Mouse (Mus musculus): ENCODE results near the gene Sos1.
A peak's percentile ranks its signal among the peaks of the same experiment; 100 is the strongest.
"Not testable (repeated sequence)": the region's sequence is repeated elsewhere in the genome, so short reads cannot be mapped to it uniquely, and the experiment has no call there.

The Sos1 gene

GRCm38 (mm10) chr17:80411182-80411581 lies 69.1 kb downstream of the Sos1 start:
- DNase-seq = no peak

GRCm38 (mm10) chr17:80398243-80398642 lies 82.0 kb downstream of the Sos1 start:
- no peak for DNase-seq

GRCm38 (mm10) chr17:80391423-80392403 lies 88.5 kb downstream of the Sos1 start:
- DNase-seq = peak; percentile 12

GRCm38 (mm10) chr17:80390024-80390423 lies 90.2 kb downstream of the Sos1 start:
- DNase-seq = no peak

- DNase-seq = no peak
These were observed 94.6 kb downstream of the Sos1 start for GRCm38 (mm10) chr17:80385671-80386070.

GRCm38 (mm10) chr17:80378386-80378785 lies 101.9 kb downstream of the Sos1 start:
- not testable (repeated sequence) for DNase-seq

- no peak for DNase-seq
These were observed 106.5 kb downstream of the Sos1 start for GRCm38 (mm10) chr17:80373726-80374096.

- DNase-seq = peak; percentile 93
These were observed 107.1 kb downstream of the Sos1 start, which contains the start of gene Gm10190 for GRCm38 (mm10) chr17:80372989-80373725. Gene Gm10190, minus strand, starts transcription at chr17:80373541.

- no peak for DNase-seq
These were observed 111.6 kb downstream of the Sos1 start for GRCm38 (mm10) chr17:80368606-80369005.

- DNase-seq = peak; percentile 15
These were observed 113.0 kb downstream of the Sos1 start for GRCm38 (mm10) chr17:80367276-80367675.

- no peak for DNase-seq
These were observed 120.0 kb downstream of the Sos1 start for GRCm38 (mm10) chr17:80360245-80360644.

GRCm38 (mm10) chr17:80347234-80347633 lies 133.0 kb downstream of the Sos1 start:
- no peak for DNase-seq

GRCm38 (mm10) chr17:80346591-80347125 lies 133.6 kb downstream of the Sos1 start:
- DNase-seq = no peak

GRCm38 (mm10) chr17:80345277-80345676 lies 135.0 kb downstream of the Sos1 start:
- no peak for DNase-seq
